Mouse (Mus musculus): Measurements from ENCODE around the gene Snrnp35. TPM values are rescaled to one million over a fixed set of nuclear protein-coding genes. Genes with fewer than 3 reads are reported as not detected.

Snrnp35 gene
- polyA plus RNA-seq (2014; fragmentation: Illumina TruSeq; extraction: RNeasy Lipid Tissue Mini Kit (QIAGEN cat#74804); ENCODE audit: low read depth, low replicate concordance) = 0.69 TPM

DNA sequence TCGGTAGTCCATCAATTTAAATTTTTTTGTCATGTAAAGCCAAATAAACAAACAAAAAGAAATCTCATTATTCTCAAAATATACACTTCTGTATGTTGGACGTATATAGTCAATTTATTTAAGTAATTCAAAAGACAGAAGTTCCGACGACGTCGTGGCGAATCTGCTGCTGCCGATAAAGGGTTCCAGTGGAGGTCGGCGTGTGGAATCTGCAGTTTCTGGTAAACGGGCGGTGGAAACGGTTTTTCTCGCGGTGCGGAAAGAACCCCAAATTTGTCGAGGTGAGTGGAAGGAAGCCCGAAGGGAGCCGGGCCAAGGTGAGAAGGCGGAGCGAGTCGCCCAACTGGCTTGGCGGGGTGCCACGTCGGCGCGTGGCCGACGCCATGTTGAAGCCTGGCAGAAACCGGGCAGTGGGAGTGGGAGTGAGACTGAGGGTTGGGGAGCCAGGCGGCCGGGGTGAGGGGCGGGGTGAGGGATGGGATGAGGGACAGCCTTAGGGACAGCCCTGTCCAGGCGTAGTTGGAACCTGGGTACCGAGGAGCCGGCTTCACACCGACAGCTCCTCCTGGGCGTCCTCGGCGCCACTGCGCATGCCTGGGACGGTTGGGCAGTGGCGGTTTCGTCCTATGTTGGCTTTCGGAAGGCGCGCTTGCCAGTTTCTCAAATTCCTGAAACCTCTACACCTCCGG lies at the start of gene Snrnp35:
TSS of gene Snrnp35 (plus strand) at position 169 of the 689 bp plus-strand sequence.

DNA sequence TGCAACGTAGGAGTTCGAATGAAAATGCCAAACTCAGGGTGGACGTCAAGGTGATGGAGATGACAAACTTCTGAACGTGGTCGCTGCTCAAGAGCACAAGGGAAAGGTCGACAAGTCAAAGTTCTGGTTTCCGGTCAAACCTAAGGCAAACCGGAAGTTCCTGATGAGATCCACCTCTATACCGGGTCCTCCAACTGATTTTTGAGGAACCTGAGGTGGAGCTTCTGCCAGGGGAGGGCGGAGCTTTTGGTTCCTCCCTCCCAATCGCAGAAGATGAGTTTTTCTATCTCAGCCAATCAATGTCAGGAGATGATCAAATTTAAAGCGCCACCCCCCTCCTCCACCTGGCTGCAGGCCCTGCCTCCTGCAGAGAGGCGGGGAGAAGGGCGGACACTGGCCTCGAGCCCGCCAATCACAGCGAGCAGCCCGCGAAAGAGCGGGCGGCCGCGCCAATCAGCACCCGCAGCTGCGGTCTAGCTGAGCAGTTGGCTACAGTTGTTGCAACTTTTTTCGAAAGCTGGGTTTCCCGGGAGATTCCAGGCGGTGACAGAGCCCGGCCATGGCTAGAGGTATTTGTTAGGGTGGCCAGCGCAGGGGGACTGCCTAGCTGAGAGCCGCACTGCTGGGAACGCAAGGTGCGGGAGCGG lies 43.4 kb upstream of the Snrnp35 start, which contains the start of gene Kmt5a:
TSS of gene Kmt5a (plus strand) at position 484 of the 647 bp plus-strand sequence.

DNA sequence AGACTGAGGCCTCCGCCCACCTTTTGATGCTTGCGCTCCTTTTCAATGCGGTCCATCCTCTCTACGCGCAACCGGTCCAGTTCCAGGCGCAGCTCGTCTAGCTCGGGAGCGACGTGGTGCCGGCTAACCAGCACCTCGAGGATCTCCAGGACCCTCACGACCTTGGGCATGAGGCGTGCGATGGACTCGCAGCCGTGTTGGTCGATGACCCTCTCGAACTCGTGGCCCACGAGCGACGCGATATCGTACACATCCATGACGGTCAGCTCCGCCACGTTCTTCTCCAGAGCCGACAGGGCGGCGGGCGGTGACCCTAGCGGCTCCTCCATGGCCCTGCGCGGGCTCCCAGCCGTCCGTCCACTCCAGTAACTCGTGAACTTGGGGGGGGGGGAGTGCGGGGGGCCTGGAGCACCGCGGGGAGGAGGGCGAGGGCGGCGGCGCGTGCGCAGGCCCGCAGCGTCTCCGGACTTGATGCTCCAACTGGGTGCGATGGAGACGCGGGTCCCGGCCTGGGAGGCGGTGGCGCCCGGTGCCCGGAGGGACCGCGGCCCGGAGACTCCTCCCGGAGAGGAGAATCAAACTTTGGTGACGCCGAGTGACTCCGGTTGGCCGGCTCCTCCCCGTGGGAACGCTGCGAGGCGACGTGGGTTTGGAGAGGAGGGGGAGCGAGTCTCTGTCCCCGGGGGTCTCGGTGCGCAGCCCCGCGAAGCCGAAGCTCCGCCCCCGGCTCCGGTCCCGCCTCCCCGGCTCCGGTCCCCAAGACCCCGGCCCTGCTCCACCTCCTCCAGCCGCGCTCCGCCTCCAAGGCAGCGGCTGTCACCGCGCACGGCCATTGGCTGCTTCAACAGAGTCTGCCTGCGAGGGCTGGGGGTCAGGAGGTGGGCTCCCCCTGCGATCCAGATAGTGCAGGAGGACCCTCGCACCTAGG lies 48.0 kb downstream of the Snrnp35 start, which contains the start of gene Rilpl1:
TSS of gene Rilpl1 (minus strand) at position 737 of the 928 bp plus-strand sequence.

DNA sequence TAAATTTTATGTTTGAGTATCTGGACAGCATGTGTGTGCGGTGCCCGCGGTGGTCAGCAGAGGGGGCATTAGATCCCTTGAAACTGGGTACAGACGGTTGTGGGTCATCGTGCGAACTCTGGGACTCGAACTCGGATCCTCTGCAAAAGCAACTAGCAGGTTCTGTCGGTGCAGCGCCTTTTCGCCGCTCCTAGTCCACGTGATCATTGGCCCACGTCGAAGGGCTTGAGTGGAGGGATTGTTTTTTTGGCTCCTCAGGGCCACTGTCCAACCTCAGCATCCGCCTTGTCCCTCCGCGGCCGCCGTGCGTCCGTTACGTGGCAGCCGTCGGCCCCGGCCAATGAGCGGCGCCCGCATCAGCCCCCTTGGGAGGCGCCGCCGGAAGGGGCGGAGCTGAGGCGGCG lies 57.5 kb downstream of the Snrnp35 start, which contains the start of gene Tmed2:
TSS of gene Tmed2 (plus strand) at position 313 of the 404 bp plus-strand sequence.

Other genes with a start within 250 kb of the Snrnp35 start
- gene Pitpnm2, start 233.4 kb upstream of the Snrnp35 start, polyA plus RNA-seq (2014; fragmentation: Illumina TruSeq; extraction: RNeasy Lipid Tissue Mini Kit (QIAGEN cat#74804); ENCODE audit: low read depth, low replicate concordance) = 2.1 TPM
- 6.2 TPM for gene Mphosph9, start 155.2 kb upstream of the Snrnp35 start, polyA plus RNA-seq (2014; fragmentation: Illumina TruSeq; extraction: RNeasy Lipid Tissue Mini Kit (QIAGEN cat#74804); ENCODE audit: low read depth, low replicate concordance)
- 18.2 TPM for gene 2810006K23Rik, start 155.0 kb upstream of the Snrnp35 start, polyA plus RNA-seq (2014; fragmentation: Illumina TruSeq; extraction: RNeasy Lipid Tissue Mini Kit (QIAGEN cat#74804); ENCODE audit: low read depth, low replicate concordance)
- 84.9 TPM for gene Cdk2ap1, start 120.1 kb upstream of the Snrnp35 start, polyA plus RNA-seq (2014; fragmentation: Illumina TruSeq; extraction: RNeasy Lipid Tissue Mini Kit (QIAGEN cat#74804); ENCODE audit: low read depth, low replicate concordance)
- gene Sbno1, start 57.1 kb upstream of the Snrnp35 start, polyA plus RNA-seq (2014; fragmentation: Illumina TruSeq; extraction: RNeasy Lipid Tissue Mini Kit (QIAGEN cat#74804); ENCODE audit: low read depth, low replicate concordance) = 78.2 TPM
- 73.8 TPM for gene Kmt5a, start 43.2 kb upstream of the Snrnp35 start, polyA plus RNA-seq (2014; fragmentation: Illumina TruSeq; extraction: RNeasy Lipid Tissue Mini Kit (QIAGEN cat#74804); ENCODE audit: low read depth, low replicate concordance)
- 4.8 TPM for gene Rilpl2, start 4.8 kb upstream of the Snrnp35 start, polyA plus RNA-seq (2014; fragmentation: Illumina TruSeq; extraction: RNeasy Lipid Tissue Mini Kit (QIAGEN cat#74804); ENCODE audit: low read depth, low replicate concordance)
- 6.8 TPM for gene Rilpl1, start 48.3 kb downstream of the Snrnp35 start, polyA plus RNA-seq (2014; fragmentation: Illumina TruSeq; extraction: RNeasy Lipid Tissue Mini Kit (QIAGEN cat#74804); ENCODE audit: low read depth, low replicate concordance)
- gene Tmed2, start 57.6 kb downstream of the Snrnp35 start, polyA plus RNA-seq (2014; fragmentation: Illumina TruSeq; extraction: RNeasy Lipid Tissue Mini Kit (QIAGEN cat#74804); ENCODE audit: low read depth, low replicate concordance) = 1,292 TPM
- gene Ddx55, start 69.7 kb downstream of the Snrnp35 start, polyA plus RNA-seq (2014; fragmentation: Illumina TruSeq; extraction: RNeasy Lipid Tissue Mini Kit (QIAGEN cat#74804); ENCODE audit: low read depth, low replicate concordance) = 5.9 TPM
- 33.2 TPM for gene Eif2b1, start 96.0 kb downstream of the Snrnp35 start, polyA plus RNA-seq (2014; fragmentation: Illumina TruSeq; extraction: RNeasy Lipid Tissue Mini Kit (QIAGEN cat#74804); ENCODE audit: low read depth, low replicate concordance)
- 6.4 TPM for gene Gtf2h3, start 96.0 kb downstream of the Snrnp35 start, polyA plus RNA-seq (2014; fragmentation: Illumina TruSeq; extraction: RNeasy Lipid Tissue Mini Kit (QIAGEN cat#74804); ENCODE audit: low read depth, low replicate concordance)
- gene Atp6v0a2, start 145.4 kb downstream of the Snrnp35 start, polyA plus RNA-seq (2014; fragmentation: Illumina TruSeq; extraction: RNeasy Lipid Tissue Mini Kit (QIAGEN cat#74804); ENCODE audit: low read depth, low replicate concordance) = 28.4 TPM
- gene Dnah10, start 242.0 kb downstream of the Snrnp35 start, polyA plus RNA-seq (2014; fragmentation: Illumina TruSeq; extraction: RNeasy Lipid Tissue Mini Kit (QIAGEN cat#74804); ENCODE audit: low read depth, low replicate concordance) = not detected

Measured in kidney, adult 10 weeks (tissue).